Mouse (Mus musculus) forebrain, embryonic 10.5 days (tissue): ENCODE results near the gene Slf2. TPM values are rescaled to one million over a fixed set of nuclear protein-coding genes. Genes with fewer than 3 reads are reported as not detected.

ENCODE experiments used
- DNase-seq: peaks from one replicate; pipeline ENCODE4 v3.0.0-alpha.2; 2017; ENCODE audit warnings: low spot score; ENCODE audit errors: extremely low spot score
- H3K27ac ChIP-seq: fragments of 300-500 bp; sonication (generic); 2 replicates; pipeline ENCODE4 v1.5.1; 2016; ENCODE audit warnings: mild to moderate bottlenecking
- H3K27me3 ChIP-seq: fragments of 300-500 bp; sonication (generic); 2 replicates; pipeline ENCODE4 v1.6.1; 2016; ENCODE audit warnings: mild to moderate bottlenecking; ENCODE audit not compliant: poor library complexity, severe bottlenecking
- H3K36me3 ChIP-seq: fragments of 300-500 bp; sonication (generic); replicated peaks from 2 replicates; pipeline ENCODE4 v1.6.1; 2016; ENCODE audit warnings: mild to moderate bottlenecking, moderate library complexity
- H3K4me1 ChIP-seq: fragments of 300-500 bp; sonication (generic); 2 replicates; pipeline ENCODE4 v1.6.1; 2016
- H3K4me3 ChIP-seq: fragments of 300-500 bp; sonication (generic); 2 replicates; pipeline ENCODE4 v1.5.1; 2016; ENCODE audit warnings: mild to moderate bottlenecking, moderate library complexity
- H3K9me3 ChIP-seq: fragments of 300-500 bp; sonication (generic); 2 replicates; pipeline ENCODE4 v1.6.1; 2016; ENCODE audit warnings: mild to moderate bottlenecking, moderate library complexity
- WGBS: fragments of 180-500 bp; shearing (Covaris S2); methylation state at CpG from one replicate; pipeline ENCODE4 v1.1.7; 2016; 5-methylcytosine and 5-hydroxymethylcytosine counted together
- polyA plus RNA-seq: library from polyadenylated mRNA; unstranded; fragments of >200 nt; fragmentation: Nextera tagmentation; extraction: Ambion mirVana; gene quantifications from 2 replicates; pipeline ENCODE4 v1.2.1, GENCODE M21; 2016

The Slf2 gene
- polyA plus RNA-seq, 1 experiment from 2014 or later, result 53.9 TPM

DNA sequence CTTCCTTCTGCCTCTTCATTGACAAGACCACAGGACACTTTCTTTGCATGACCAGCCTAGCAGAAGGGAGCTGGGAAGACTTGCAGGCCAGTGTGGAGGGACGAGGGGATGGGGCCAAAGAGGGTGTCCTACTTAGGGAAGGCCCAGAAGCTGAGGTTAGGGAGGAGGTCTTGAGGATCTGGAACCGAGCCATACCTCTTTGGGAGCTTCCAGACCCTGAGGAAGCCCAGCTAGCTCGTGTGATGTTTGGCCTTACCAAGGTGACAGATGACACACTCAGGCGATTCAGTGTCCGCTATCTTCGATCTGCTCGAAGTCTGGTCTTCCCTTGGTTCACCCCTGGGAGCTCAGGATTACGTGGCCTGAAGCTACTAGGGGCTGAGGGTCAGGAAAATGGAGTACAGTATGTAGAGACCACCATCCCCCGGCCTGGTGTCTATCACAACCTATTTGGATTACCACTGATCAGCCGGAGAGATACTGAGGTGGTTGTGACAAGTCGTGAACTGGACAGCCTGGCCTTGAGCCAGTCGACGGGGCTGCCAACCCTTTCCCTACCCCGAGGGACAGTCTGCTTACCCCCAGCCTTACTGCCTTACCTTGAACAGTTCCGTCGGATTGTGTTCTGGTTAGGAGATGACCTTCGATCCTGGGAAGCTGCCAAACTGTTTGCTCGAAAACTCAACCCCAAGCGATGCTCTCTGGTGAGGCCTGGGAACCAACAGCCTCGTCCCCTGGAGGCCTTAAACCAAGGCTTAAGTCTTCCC, 76.7 kb downstream of the Slf2 start:
- Histone ChIP-seq H3K9me3 (no peaks in the 10 kb centered on the region; the same call in 1 of the 2 replicates), H3K4me3 (peak overlapping the region; percentile 73), H3K27me3 (no peaks in the 10 kb centered on the region), H3K27ac (0 out of 2 replicates have a peak overlapping the region, but pooled peaks have one; percentile 88), H3K4me1 (peaks cover 36% of the 10 kb centered on the region), H3K36me3 (peaks cover 76% of the 10 kb centered on the region)
- WGBS, result 94% methylated on average over 20 of the region's 20 CpGs
- DNase-seq, result no peak

DNA sequence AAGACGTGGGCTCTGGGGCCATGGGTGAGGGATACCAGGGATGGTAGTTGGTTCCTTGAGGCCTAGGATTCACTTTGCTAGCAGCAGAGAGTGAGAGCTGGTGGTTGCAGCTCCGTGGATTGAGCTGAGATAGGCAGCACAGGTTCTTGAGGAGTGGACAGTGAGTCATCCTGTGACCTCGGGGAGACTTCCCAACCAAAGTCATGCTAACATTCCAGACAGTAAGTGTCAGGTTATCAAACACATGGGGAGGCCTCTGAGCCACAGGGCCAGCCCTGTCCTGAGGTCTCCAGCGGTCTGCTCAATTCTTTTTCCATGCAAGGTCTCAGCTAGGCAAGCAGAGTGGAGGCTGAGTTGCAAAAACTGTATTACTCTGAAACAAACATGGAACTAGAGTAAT, 79.7 kb downstream of the Slf2 start:
- no peaks in the 10 kb centered on the region; the same call in 1 of the 2 replicates for H3K9me3 ChIP-seq
- DNase-seq, result no peak
- 94% methylated on average over 4 of the region's 4 CpGs for WGBS
- H3K27me3 ChIP-seq, result no peaks in the 10 kb centered on the region
- H3K27ac ChIP-seq, result no peak overlapping the region
- H3K36me3 ChIP-seq, result peaks cover 59% of the 10 kb centered on the region
- peaks cover 57% of the 10 kb centered on the region for H3K4me1 ChIP-seq
- no peak overlapping the region for H3K4me3 ChIP-seq

DNA sequence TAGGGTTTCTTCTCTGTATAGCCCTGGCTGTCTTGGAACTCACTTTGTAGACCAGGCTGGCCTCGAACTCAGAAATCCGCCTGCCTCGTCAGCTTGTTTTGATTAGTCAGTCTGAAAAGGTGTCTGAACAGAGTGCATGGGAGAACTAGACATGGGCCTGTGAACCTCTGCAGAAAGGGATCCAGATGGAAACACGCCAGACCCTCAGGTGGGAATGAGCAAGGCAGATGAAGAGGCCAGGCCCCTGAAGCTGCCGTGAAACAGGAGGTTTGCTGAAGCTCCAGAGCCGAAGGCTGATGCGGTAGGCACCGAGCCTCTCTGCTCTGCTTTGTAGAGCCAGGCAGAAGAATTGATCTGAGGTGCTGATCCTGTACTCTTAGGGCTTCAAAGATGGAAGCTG, 81.3 kb downstream of the Slf2 start:
- Histone ChIP-seq H3K4me3 (no peak overlapping the region), H3K27me3 (no peaks in the 10 kb centered on the region), H3K27ac (0 out of 2 replicates have a peak overlapping the region, but pooled peaks have one; percentile 13), H3K9me3 (no peaks in the 10 kb centered on the region; the same call in 1 of the 2 replicates), H3K4me1 (peaks cover 62% of the 10 kb centered on the region), H3K36me3 (peaks cover 58% of the 10 kb centered on the region)
- 80% methylated on average over 8 of the region's 8 CpGs for WGBS
- DNase-seq, result no peak

DNA sequence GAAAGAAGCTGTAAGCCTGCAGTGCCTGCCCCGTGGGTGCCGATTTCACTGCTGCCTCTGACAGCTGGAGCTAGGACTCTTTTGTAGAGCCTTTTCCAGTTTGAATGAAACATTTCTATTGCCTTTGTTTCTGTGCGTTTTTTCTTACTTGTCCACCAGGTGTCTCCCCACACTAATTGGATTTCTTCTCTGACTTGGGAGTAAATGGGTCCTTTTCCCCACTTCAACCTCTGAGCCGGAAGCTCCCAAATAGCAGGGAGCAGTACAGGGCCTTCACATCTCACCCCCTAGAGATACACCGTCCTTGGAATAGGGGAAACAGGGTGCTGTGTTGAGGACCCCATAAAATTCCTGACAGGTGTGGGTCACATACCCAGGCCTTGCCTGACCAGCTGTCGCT, 81.7 kb downstream of the Slf2 start:
- H3K27me3 ChIP-seq, result no peaks in the 10 kb centered on the region
- no peaks in the 10 kb centered on the region; the same call in 1 of the 2 replicates for H3K9me3 ChIP-seq
- WGBS, result 38% methylated on average over 6 of the region's 6 CpGs
- DNase-seq, result no peak
- H3K36me3 ChIP-seq, result peaks cover 54% of the 10 kb centered on the region
- no peak overlapping the region for H3K4me3 ChIP-seq
- 0 out of 2 replicates have a peak overlapping the region, but pooled peaks have one; percentile 13 for H3K27ac ChIP-seq
- H3K4me1 ChIP-seq, result peaks cover 60% of the 10 kb centered on the region

DNA sequence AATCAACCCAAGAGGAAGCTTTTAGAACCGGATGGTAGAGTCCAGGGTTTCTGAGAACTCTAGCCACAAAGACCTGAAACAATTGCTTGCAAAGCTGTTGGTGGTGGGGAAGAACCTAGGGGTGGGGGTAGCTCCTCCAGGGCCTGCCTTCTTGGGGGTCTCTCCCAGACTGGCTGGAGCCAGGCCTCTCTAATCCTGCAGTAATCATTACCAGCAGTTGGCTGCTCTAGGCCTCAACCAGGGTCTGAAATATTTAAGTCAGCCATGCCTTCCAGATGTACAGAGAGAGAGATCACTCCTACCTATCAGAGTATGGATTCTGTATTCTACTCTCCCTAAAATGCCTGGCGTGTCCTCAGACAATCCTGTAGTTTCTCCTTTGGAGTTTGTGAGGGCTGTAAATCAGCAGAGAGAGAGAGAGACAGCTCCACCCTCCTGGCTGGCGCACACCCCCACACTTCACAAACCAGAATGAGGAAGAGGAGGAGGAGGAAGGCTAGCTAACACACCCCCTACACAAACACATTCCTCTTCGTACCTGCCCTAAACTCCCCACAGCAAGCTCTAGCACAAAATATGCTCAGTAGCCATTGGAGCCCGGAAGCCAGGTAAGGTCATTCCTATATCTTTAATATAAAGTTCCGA, 82.8 kb downstream of the Slf2 start:
- no peak overlapping the region for H3K4me3 ChIP-seq
- H3K27me3 ChIP-seq, result no peaks in the 10 kb centered on the region
- WGBS, result 63% methylated on average over 6 of the region's 6 CpGs
- no peaks in the 10 kb centered on the region for H3K9me3 ChIP-seq
- peaks cover 43% of the 10 kb centered on the region for H3K36me3 ChIP-seq
- H3K4me1 ChIP-seq, result peaks cover 64% of the 10 kb centered on the region
- DNase-seq, result no peak
- H3K27ac ChIP-seq, result peak overlapping the region; percentile 98

DNA sequence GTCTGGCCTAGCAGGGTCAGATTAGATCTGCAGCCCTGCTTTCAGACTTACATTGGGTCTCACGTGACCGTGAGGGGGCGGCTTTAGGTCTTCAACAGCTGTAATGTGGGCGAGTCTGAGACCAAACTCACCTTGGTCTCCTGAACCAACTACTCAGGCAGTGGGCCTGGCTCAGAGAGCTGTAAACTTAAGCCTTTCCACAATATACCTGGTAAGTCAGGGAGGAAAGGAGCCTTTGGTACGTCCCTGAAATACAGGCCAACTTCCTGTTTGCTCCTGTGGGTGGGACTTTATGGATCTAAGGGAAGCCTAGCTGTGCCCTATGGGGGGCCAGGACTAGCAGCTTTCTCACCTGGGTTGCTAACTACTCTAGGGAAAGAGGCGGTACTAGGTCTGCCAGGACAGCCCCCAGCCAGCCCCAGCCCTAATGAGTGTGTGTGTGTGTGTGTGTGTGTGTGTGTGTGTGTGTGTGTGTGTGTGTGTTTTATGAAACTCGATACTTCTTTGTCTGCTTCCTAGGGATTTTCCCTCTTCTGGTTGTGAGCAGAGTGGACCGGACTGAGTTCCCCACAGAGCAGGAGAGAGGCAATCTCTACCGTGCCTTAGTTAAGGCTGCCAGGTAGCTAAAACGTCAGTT, 83.5 kb downstream of the Slf2 start, which contains the start of gene Lzts2:
Gene Lzts2 (plus strand): TSS at position 80 of the 637 bp plus-strand sequence.
- Histone ChIP-seq H3K36me3 (peaks cover 36% of the 10 kb centered on the region), H3K9me3 (no peaks in the 10 kb centered on the region), H3K27ac (peak within 1 kb of the TSS; percentile 98), H3K4me3 (peak within 1 kb of the TSS; percentile 84), H3K27me3 (no peaks in the 10 kb centered on the region), H3K4me1 (peaks cover 68% of the 10 kb centered on the region)
- 8% methylated on average over 10 of the region's 10 CpGs for WGBS
- DNase-seq, result no peak

DNA sequence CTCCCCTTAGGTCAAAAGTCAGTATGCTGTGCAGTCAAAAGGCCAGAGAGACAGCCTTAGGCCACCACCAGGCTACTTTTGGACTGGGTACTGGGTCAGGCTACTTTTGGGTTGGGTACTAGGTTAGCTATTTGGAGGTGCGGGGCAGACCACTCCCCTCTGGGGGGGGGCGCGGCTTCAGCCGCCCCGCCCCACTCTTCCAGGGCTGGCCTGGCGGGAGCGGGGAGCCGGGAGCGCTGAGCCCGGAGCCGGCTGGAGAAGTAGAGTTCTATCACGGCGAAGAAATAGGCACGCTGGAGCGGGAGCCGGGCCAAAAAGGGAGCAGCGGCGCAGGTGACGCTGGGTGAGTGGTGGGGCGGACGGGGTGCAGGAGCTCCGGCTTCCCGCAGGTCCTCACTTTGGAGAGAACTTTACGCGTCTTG, 84.0 kb downstream of the Slf2 start:
- H3K27ac ChIP-seq, result peak overlapping the region; percentile 98
- H3K36me3 ChIP-seq, result peaks cover 37% of the 10 kb centered on the region
- peak overlapping the region; percentile 84 for H3K4me3 ChIP-seq
- H3K27me3 ChIP-seq, result no peaks in the 10 kb centered on the region
- H3K4me1 ChIP-seq, result peaks cover 74% of the 10 kb centered on the region
- DNase-seq, result no peak
- under 1% methylated on average over 25 of the region's 25 CpGs for WGBS
- H3K9me3 ChIP-seq, result no peaks in the 10 kb centered on the region

DNA sequence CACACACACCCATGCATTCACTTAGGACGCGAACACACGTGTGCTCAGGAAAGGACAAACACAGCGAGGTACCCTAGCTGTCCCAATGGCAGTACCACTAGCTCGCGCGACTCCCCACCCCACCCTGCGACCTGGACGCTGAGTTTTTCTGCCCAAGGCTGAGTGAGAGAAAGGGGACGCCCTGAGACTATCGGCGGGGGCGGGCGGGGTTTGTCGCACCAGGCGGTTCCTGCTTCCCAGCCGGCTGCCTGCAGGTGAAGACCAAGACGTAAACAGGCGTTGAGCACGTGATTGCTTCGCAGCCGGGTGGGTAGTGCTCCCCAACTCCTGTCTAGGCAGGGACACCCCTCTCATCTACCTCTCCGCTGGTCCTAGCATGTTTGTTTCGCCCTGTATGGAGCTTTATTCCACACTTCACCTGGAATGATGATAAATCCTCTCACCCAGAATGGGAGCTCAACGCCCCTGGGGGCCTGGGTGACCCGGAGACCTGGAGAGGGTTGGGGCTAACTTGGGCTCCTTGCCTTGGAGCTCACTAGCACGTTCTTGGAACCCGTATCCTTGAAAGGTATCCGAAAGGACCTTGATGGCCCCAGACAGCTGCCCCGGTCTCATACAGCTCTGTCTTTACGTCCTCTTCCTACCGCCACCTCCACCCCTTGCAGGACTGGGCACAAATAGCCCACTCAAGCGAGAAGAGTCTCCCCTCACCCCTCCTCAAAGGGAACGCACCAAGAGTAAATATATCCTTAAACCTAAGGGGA, 84.7 kb downstream of the Slf2 start:
- peak overlapping the region; percentile 98 for H3K27ac ChIP-seq
- H3K9me3 ChIP-seq, result no peaks in the 10 kb centered on the region
- H3K27me3 ChIP-seq, result no peaks in the 10 kb centered on the region
- WGBS, result under 1% methylated on average over 34 of the region's 34 CpGs
- peaks cover 37% of the 10 kb centered on the region for H3K36me3 ChIP-seq
- H3K4me3 ChIP-seq, result peak overlapping the region; percentile 84
- DNase-seq, result peak; percentile 47
- H3K4me1 ChIP-seq, result peaks cover 81% of the 10 kb centered on the region

DNA sequence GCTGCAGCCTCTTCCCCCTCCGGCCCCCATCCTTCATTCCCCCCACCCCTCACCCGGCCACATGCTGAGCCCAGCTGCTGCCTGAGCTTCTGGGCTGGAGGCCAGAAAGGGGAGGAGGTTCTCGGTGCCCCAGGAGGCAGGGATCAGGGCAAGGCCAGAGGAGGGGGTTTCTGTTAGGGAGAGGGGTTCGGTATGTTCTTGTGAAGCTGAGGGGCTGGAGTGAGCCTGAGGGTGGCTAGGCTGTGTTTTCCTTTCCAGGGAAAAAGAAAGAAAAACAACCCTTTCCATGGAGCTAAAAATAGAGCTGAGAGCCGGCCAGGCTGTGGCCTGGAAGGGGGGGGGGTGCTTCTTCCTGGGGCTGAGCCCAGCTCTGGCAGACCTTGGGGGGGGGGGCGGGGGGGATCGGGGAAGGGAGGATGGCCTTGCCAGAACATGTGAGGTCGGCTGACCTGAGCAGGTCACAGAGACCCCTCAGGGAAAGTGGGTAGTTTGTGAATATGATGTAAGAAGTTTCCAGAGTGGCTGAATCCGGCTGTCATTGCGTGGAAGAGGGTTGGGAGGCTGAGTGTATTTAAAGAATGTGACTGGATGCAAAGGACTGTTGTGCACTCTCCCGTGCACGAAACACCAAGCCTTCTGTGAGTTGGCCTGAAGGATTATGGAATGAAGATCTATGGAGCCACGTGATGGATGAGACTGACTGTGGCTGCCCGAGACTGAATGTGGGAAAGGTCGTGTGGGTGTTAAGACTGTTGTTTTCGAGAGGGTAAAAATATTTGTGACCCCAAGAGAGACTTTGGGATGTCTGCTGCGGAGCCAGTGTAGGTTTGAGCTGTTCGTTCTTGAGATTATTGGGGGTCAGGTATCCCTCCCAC, 85.6 kb downstream of the Slf2 start:
- Histone ChIP-seq H3K36me3 (peaks cover 37% of the 10 kb centered on the region), H3K9me3 (no peaks in the 10 kb centered on the region), H3K4me3 (peak overlapping the region; percentile 84), H3K27ac (peak overlapping the region; percentile 98), H3K27me3 (no peaks in the 10 kb centered on the region), H3K4me1 (peaks cover 90% of the 10 kb centered on the region)
- DNase-seq, result peak; percentile 72
- WGBS, result under 1% methylated on average over 17 of the region's 18 CpGs

DNA sequence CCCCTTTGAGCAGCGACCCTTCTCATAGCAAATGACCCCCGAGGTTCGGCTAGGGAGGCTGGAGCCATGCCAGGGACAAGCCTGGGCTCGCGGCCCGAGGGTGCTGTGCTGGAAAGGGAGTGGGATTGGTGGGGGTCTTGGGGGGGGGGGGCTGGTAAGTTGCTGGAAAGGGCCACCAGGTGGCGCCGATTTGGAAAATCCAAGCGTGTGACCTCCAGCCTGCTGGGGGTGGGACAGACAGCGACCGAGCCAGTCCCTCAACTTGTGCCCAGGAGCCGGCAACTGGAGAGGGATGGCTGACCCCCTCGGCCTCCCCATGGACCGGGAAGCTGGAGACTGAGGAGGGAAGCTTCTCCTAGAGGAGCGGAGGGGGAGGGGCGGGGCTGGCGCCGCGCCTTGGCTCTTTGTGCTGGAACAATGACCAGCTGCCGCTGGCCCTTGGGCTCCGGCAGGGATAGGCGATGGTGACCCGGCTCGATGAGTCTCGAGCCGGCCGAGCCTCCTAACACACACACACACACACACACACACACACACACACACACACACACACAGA, 86.3 kb downstream of the Slf2 start:
- Histone ChIP-seq H3K4me3 (peak overlapping the region; percentile 84), H3K36me3 (peaks cover 37% of the 10 kb centered on the region), H3K27ac (peak overlapping the region; percentile 98), H3K4me1 (peaks cover 90% of the 10 kb centered on the region), H3K27me3 (no peaks in the 10 kb centered on the region), H3K9me3 (no peaks in the 10 kb centered on the region)
- DNase-seq, result peak; percentile 88
- WGBS, result 0% methylated on average over 27 of the region's 27 CpGs

DNA sequence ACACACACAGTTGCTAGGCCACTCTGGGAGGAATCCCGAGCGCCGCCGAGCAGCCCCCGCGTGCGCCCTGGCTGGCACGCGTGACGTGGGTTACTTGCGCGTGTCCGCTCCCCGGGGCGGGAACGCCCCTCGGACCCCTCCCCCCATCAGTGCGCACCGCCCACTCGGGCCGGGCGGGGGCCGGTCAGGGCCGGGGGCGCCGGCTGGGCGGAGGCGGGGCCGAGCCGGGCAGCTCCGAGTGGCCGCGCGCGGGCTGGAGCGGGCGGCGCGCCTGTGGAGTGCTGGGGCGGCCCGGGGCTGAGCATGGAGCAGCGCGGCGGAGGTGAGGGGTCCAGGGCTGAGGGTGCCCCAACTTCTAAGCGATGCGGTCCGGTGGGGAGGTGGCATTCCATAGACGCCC, 87.0 kb downstream of the Slf2 start:
- peaks cover 37% of the 10 kb centered on the region for H3K36me3 ChIP-seq
- H3K27me3 ChIP-seq, result no peaks in the 10 kb centered on the region
- H3K4me1 ChIP-seq, result peaks cover 84% of the 10 kb centered on the region
- under 1% methylated on average over 48 of the region's 48 CpGs for WGBS
- peak overlapping the region; percentile 98 for H3K27ac ChIP-seq
- peak overlapping the region; percentile 84 for H3K4me3 ChIP-seq
- H3K9me3 ChIP-seq, result no peaks in the 10 kb centered on the region
- peak; percentile 77 for DNase-seq
